Mouse (Mus musculus): ENCODE results near the gene Rfx2. TPM values are rescaled to one million over a fixed set of nuclear protein-coding genes. Genes with fewer than 3 reads are reported as not detected.

Gene Rfx2
- polyA plus RNA-seq, 1 experiment from 2014 or later: 5.0 TPM

GRCm38 (mm10) chr17:56871767-56872166 lies 41.0 kb upstream of the Rfx2 start:
- 65% methylated on average over 8 of the region's 8 CpGs for WGBS
- Histone ChIP-seq H3K27me3 (ENCODE audit: control insufficient read depth, insufficient read depth, low read length) (no peaks in the 10 kb centered on the region), H3K4me2 (ENCODE audit: low read length) (no peak overlapping the region), H3K4me3 (ENCODE audit: control insufficient read depth in 1 of 2, insufficient read depth in 1 of 2, low read depth in 1 of 2, low read length in 2 of 2) (no peak overlapping the region), H3K9me3 (ENCODE audit: control insufficient read depth, low read length) (peaks cover 11% of the 10 kb centered on the region), H3K36me3 (ENCODE audit: control insufficient read depth, insufficient read depth, low read length) (no peaks in the 10 kb centered on the region), H3K4me1 (ENCODE audit: control insufficient read depth in 2 of 2, insufficient read depth in 2 of 2, low read length in 2 of 2) (no peaks in the 10 kb centered on the region), H3K9ac (ENCODE audit: low read length) (no peak overlapping the region), H3K27ac (replicated peaks in 1 of 2; ENCODE audit: control insufficient read depth in 1 of 2, insufficient read depth in 1 of 2, low read depth in 2 of 2, low read length in 2 of 2) (no peak overlapping the region)
- no peak for ATAC-seq (ENCODE audit: insufficient number of reproducible peaks, insufficient read depth, low FRiP score, low read depth)

- WGBS: 46% methylated on average over 15 of the region's 15 CpGs
- Histone ChIP-seq H3K4me2 (ENCODE audit: low read length) (no peak overlapping the region), H3K4me3 (ENCODE audit: control insufficient read depth in 1 of 2, insufficient read depth in 1 of 2, low read depth in 1 of 2, low read length in 2 of 2) (no peak overlapping the region), H3K36me3 (ENCODE audit: control insufficient read depth, insufficient read depth, low read length) (no peaks in the 10 kb centered on the region), H3K27me3 (ENCODE audit: control insufficient read depth, insufficient read depth, low read length) (no peaks in the 10 kb centered on the region), H3K9me3 (ENCODE audit: control insufficient read depth, low read length) (peaks cover 15% of the 10 kb centered on the region), H3K27ac (replicated peaks in 1 of 2; ENCODE audit: control insufficient read depth in 1 of 2, insufficient read depth in 1 of 2, low read depth in 2 of 2, low read length in 2 of 2) (no peak overlapping the region), H3K4me1 (ENCODE audit: control insufficient read depth in 2 of 2, insufficient read depth in 2 of 2, low read length in 2 of 2) (no peaks in the 10 kb centered on the region), H3K9ac (ENCODE audit: low read length) (no peak overlapping the region)
- ATAC-seq (ENCODE audit: insufficient number of reproducible peaks, insufficient read depth, low FRiP score, low read depth): no peak
Measured at GRCm38 (mm10) chr17:56870287-56870953, 39.6 kb upstream of the Rfx2 start.

- Histone ChIP-seq H3K4me3 (ENCODE audit: control insufficient read depth in 1 of 2, insufficient read depth in 1 of 2, low read depth in 1 of 2, low read length in 2 of 2) (no peak overlapping the region), H3K27ac (replicated peaks in 1 of 2; ENCODE audit: control insufficient read depth in 1 of 2, insufficient read depth in 1 of 2, low read depth in 2 of 2, low read length in 2 of 2) (no peak overlapping the region), H3K27me3 (ENCODE audit: control insufficient read depth, insufficient read depth, low read length) (no peaks in the 10 kb centered on the region), H3K36me3 (ENCODE audit: control insufficient read depth, insufficient read depth, low read length) (no peaks in the 10 kb centered on the region), H3K9me3 (ENCODE audit: control insufficient read depth, low read length) (peaks cover 15% of the 10 kb centered on the region), H3K4me2 (ENCODE audit: low read length) (no peak overlapping the region), H3K4me1 (ENCODE audit: control insufficient read depth in 2 of 2, insufficient read depth in 2 of 2, low read length in 2 of 2) (no peaks in the 10 kb centered on the region), H3K9ac (ENCODE audit: low read length) (no peak overlapping the region)
- ATAC-seq (ENCODE audit: insufficient number of reproducible peaks, insufficient read depth, low FRiP score, low read depth): no peak
- WGBS: 78% methylated on average over 9 of the region's 9 CpGs
Measured at GRCm38 (mm10) chr17:56869481-56869977, 38.7 kb upstream of the Rfx2 start.

GRCm38 (mm10) chr17:56866071-56866470 lies 35.3 kb upstream of the Rfx2 start:
- Histone ChIP-seq H3K27ac (replicated peaks in 1 of 2; ENCODE audit: control insufficient read depth in 1 of 2, insufficient read depth in 1 of 2, low read depth in 2 of 2, low read length in 2 of 2) (no peak overlapping the region), H3K9me3 (ENCODE audit: control insufficient read depth, low read length) (peaks cover 15% of the 10 kb centered on the region), H3K27me3 (ENCODE audit: control insufficient read depth, insufficient read depth, low read length) (no peaks in the 10 kb centered on the region), H3K4me3 (ENCODE audit: control insufficient read depth in 1 of 2, insufficient read depth in 1 of 2, low read depth in 1 of 2, low read length in 2 of 2) (no peak overlapping the region), H3K4me1 (ENCODE audit: control insufficient read depth in 2 of 2, insufficient read depth in 2 of 2, low read length in 2 of 2) (no peaks in the 10 kb centered on the region), H3K36me3 (ENCODE audit: control insufficient read depth, insufficient read depth, low read length) (no peaks in the 10 kb centered on the region), H3K4me2 (ENCODE audit: low read length) (no peak overlapping the region), H3K9ac (ENCODE audit: low read length) (no peak overlapping the region)
- no peak for ATAC-seq (ENCODE audit: insufficient number of reproducible peaks, insufficient read depth, low FRiP score, low read depth)
- WGBS: 76% methylated on average over 7 of the region's 7 CpGs

- no peak for ATAC-seq (ENCODE audit: insufficient number of reproducible peaks, insufficient read depth, low FRiP score, low read depth)
- H3K4me1 ChIP-seq (ENCODE audit: control insufficient read depth in 2 of 2, insufficient read depth in 2 of 2, low read length in 2 of 2): peaks cover 6 to 10% of the 10 kb centered on the region in 2 experiments; a peak in 3 of 4 replicates
- WGBS: 45% methylated on average over 3 of the region's 3 CpGs
- H3K36me3 ChIP-seq (ENCODE audit: control insufficient read depth, insufficient read depth, low read length): no peaks in the 10 kb centered on the region
- no peak overlapping the region for H3K4me2 ChIP-seq (ENCODE audit: low read length)
- no peaks in the 10 kb centered on the region for H3K9me3 ChIP-seq (ENCODE audit: control insufficient read depth, low read length)
- H3K9ac ChIP-seq (ENCODE audit: low read length): no peak overlapping the region
- H3K27ac ChIP-seq (replicated peaks in 1 of 2; ENCODE audit: control insufficient read depth in 1 of 2, insufficient read depth in 1 of 2, low read depth in 2 of 2, low read length in 2 of 2): no peak overlapping the region
- no peaks in the 10 kb centered on the region for H3K27me3 ChIP-seq (ENCODE audit: control insufficient read depth, insufficient read depth, low read length)
- H3K4me3 ChIP-seq (ENCODE audit: control insufficient read depth in 1 of 2, insufficient read depth in 1 of 2, low read depth in 1 of 2, low read length in 2 of 2): no peak overlapping the region
Measured at GRCm38 (mm10) chr17:56861197-56861596, 30.4 kb upstream of the Rfx2 start.

- no peak overlapping the region for H3K4me3 ChIP-seq (ENCODE audit: control insufficient read depth in 1 of 2, insufficient read depth in 1 of 2, low read depth in 1 of 2, low read length in 2 of 2)
- H3K27me3 ChIP-seq (ENCODE audit: control insufficient read depth, insufficient read depth, low read length): no peaks in the 10 kb centered on the region
- no peaks in the 10 kb centered on the region for H3K36me3 ChIP-seq (ENCODE audit: control insufficient read depth, insufficient read depth, low read length)
- peaks cover 6 to 10% of the 10 kb centered on the region in 2 experiments; a peak in 3 of 4 replicates for H3K4me1 ChIP-seq (ENCODE audit: control insufficient read depth in 2 of 2, insufficient read depth in 2 of 2, low read length in 2 of 2)
- H3K4me2 ChIP-seq (ENCODE audit: low read length): peak overlapping the region; percentile 43
- H3K9me3 ChIP-seq (ENCODE audit: control insufficient read depth, low read length): no peaks in the 10 kb centered on the region
- WGBS: 17% methylated on average over 7 of the region's 7 CpGs
- ATAC-seq (ENCODE audit: insufficient number of reproducible peaks, insufficient read depth, low FRiP score, low read depth): peak; percentile 68
- H3K9ac ChIP-seq (ENCODE audit: low read length): peak overlapping the region; percentile 48; the same call in 1 of the 2 replicates
- H3K27ac ChIP-seq (replicated peaks in 1 of 2; ENCODE audit: control insufficient read depth in 1 of 2, insufficient read depth in 1 of 2, low read depth in 2 of 2, low read length in 2 of 2): peak overlapping the region; percentile 83 to 88
Measured at GRCm38 (mm10) chr17:56858922-56859321, 28.1 kb upstream of the Rfx2 start.

GRCm38 (mm10) chr17:56858216-56858615 lies 27.4 kb upstream of the Rfx2 start:
- no peak for ATAC-seq (ENCODE audit: insufficient number of reproducible peaks, insufficient read depth, low FRiP score, low read depth)
- Histone ChIP-seq H3K4me2 (ENCODE audit: low read length) (no peak overlapping the region), H3K9ac (ENCODE audit: low read length) (no peak overlapping the region), H3K36me3 (ENCODE audit: control insufficient read depth, insufficient read depth, low read length) (no peaks in the 10 kb centered on the region), H3K4me3 (ENCODE audit: control insufficient read depth in 1 of 2, insufficient read depth in 1 of 2, low read depth in 1 of 2, low read length in 2 of 2) (no peak overlapping the region), H3K27ac (replicated peaks in 1 of 2; ENCODE audit: control insufficient read depth in 1 of 2, insufficient read depth in 1 of 2, low read depth in 2 of 2, low read length in 2 of 2) (peak overlapping the region; percentile 83 to 88; a peak in 3 of 4 replicates), H3K27me3 (ENCODE audit: control insufficient read depth, insufficient read depth, low read length) (no peaks in the 10 kb centered on the region), H3K9me3 (ENCODE audit: control insufficient read depth, low read length) (no peaks in the 10 kb centered on the region), H3K4me1 (ENCODE audit: control insufficient read depth in 2 of 2, insufficient read depth in 2 of 2, low read length in 2 of 2) (peaks cover 6 to 10% of the 10 kb centered on the region in 2 experiments; a peak in 3 of 4 replicates)
- 55% methylated on average over 4 of the region's 4 CpGs for WGBS

GRCm38 (mm10) chr17:56855421-56855820 lies 24.6 kb upstream of the Rfx2 start:
- no peaks in the 10 kb centered on the region for H3K9me3 ChIP-seq (ENCODE audit: control insufficient read depth, low read length)
- H3K4me1 ChIP-seq (ENCODE audit: control insufficient read depth in 2 of 2, insufficient read depth in 2 of 2, low read length in 2 of 2): peaks cover 6 to 10% of the 10 kb centered on the region in 2 experiments; a peak in 3 of 4 replicates
- ATAC-seq (ENCODE audit: insufficient number of reproducible peaks, insufficient read depth, low FRiP score, low read depth): no peak
- H3K36me3 ChIP-seq (ENCODE audit: control insufficient read depth, insufficient read depth, low read length): no peaks in the 10 kb centered on the region
- no peak overlapping the region for H3K4me2 ChIP-seq (ENCODE audit: low read length)
- H3K27ac ChIP-seq (replicated peaks in 1 of 2; ENCODE audit: control insufficient read depth in 1 of 2, insufficient read depth in 1 of 2, low read depth in 2 of 2, low read length in 2 of 2): no peak overlapping the region
- H3K4me3 ChIP-seq (ENCODE audit: control insufficient read depth in 1 of 2, insufficient read depth in 1 of 2, low read depth in 1 of 2, low read length in 2 of 2): no peak overlapping the region
- WGBS: 76% methylated on average over 3 of the region's 3 CpGs
- no peaks in the 10 kb centered on the region for H3K27me3 ChIP-seq (ENCODE audit: control insufficient read depth, insufficient read depth, low read length)
- no peak overlapping the region for H3K9ac ChIP-seq (ENCODE audit: low read length)

Measured in heart, embryonic 14.5 days (tissue).